Mouse (Mus musculus) frontal cortex, postnatal 10 days (tissue): ENCODE data around the gene Tmem136.
A peak's percentile ranks its signal among the peaks of the same experiment; 100 is the strongest.

Experiments used
- DNase-seq, 2 experiments: peaks; one replicate each; pipeline ENCODE4 v3.0.0; 2022; ENCODE audit warnings: low spot score in 2 of 2, mixed read lengths in 1 of 2

Tmem136 gene

GRCm38 (mm10) chr9:43108721-43109120 lies 7.6 kb downstream of the Tmem136 start:
- no peak for DNase-seq

- DNase-seq, result no peak
Measured at GRCm38 (mm10) chr9:43108081-43108480, 8.3 kb downstream of the Tmem136 start.

- DNase-seq, result no peak
Measured at GRCm38 (mm10) chr9:43107555-43107954, 8.8 kb downstream of the Tmem136 start.

- no peak for DNase-seq
Measured at GRCm38 (mm10) chr9:43107187-43107517, 9.2 kb downstream of the Tmem136 start, which contains the start of gene Arhgef12. Gene Arhgef12, minus strand, starts transcription at chr9:43107239.

- no peak for DNase-seq
Measured at GRCm38 (mm10) chr9:43106426-43107186, 9.8 kb downstream of the Tmem136 start.

- peak; percentile 85 to 89 for DNase-seq
Measured at GRCm38 (mm10) chr9:43105664-43106361, 10.6 kb downstream of the Tmem136 start.

- peak; percentile 30 to 32 for DNase-seq
Measured at GRCm38 (mm10) chr9:43104873-43105663, 11.3 kb downstream of the Tmem136 start.

GRCm38 (mm10) chr9:43104526-43104872 lies 11.9 kb downstream of the Tmem136 start:
- DNase-seq, result no peak

GRCm38 (mm10) chr9:43103675-43104299 lies 12.6 kb downstream of the Tmem136 start:
- DNase-seq, result no peak

- no peak for DNase-seq
Measured at GRCm38 (mm10) chr9:43102931-43103330, 13.4 kb downstream of the Tmem136 start.

GRCm38 (mm10) chr9:43101936-43102595 lies 14.3 kb downstream of the Tmem136 start:
- no peak for DNase-seq

- DNase-seq, result no peak
Measured at GRCm38 (mm10) chr9:43098922-43099321, 17.4 kb downstream of the Tmem136 start.

GRCm38 (mm10) chr9:43097801-43098557 lies 18.4 kb downstream of the Tmem136 start:
- DNase-seq, result no peak

- no peak for DNase-seq
Measured at GRCm38 (mm10) chr9:43096337-43096736, 20.0 kb downstream of the Tmem136 start.

- DNase-seq, result no peak
Measured at GRCm38 (mm10) chr9:43094828-43095227, 21.5 kb downstream of the Tmem136 start.

- DNase-seq, result no peak
Measured at GRCm38 (mm10) chr9:43093803-43094202, 22.6 kb downstream of the Tmem136 start.

GRCm38 (mm10) chr9:43085686-43086285 lies 30.6 kb downstream of the Tmem136 start:
- no peak for DNase-seq

GRCm38 (mm10) chr9:43084496-43085362 lies 31.6 kb downstream of the Tmem136 start:
- no peak for DNase-seq

GRCm38 (mm10) chr9:43083441-43084055 lies 32.8 kb downstream of the Tmem136 start:
- DNase-seq, result no peak
